Mouse (Mus musculus) bone marrow, adult 2 months (tissue): ENCODE data around the gene Ggt1.

Experiments
- CTCF ChIP-seq: fragments of 200-500 bp; IDR thresholded peaks from 2 replicates; pipeline ENCODE4 v1.5.1; 2011; ENCODE audit warnings: low read length, control low read depth; ENCODE audit not compliant: control insufficient read depth, insufficient read depth
- POLR2A ChIP-seq: fragments of 200-500 bp; IDR thresholded peaks from 2 replicates; pipeline ENCODE4 v1.6.1; 2011; ENCODE audit warnings: low read depth, mild to moderate bottlenecking, control low read depth, low read length, borderline replicate concordance; ENCODE audit not compliant: control insufficient read depth

DNA sequence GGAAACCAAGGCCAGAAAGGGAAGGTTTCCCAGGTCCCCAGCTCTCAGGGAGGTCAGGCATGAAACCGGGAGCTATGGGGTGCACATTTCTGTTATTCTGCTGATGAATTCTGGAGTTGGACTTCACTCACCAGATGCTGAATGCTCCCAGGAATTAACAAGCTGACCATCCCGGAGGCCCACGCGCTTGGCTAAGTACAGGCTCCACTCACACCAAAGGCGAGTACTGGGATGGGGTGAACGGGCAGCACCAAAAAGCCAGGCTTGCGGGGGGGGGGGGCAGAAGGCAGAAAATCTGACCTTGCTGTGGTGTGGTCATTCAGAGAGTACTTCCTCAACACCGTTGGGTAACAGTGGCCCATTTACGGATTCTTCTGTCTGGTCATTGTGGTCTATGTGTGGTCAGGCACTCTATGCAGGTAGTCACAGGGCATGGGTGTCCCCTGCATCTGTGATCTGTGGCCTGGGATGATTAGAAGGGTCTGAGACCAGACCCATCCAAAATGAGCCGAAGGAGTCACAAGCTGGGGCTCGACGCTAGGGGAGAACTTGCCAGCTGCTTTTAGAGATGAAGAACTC is 3.4 kb downstream of the Ggt1 start:
- TF ChIP-seq POLR2A (no peak), CTCF (no peak)
